Mouse (Mus musculus): ENCODE results near the gene Kremen2.
A peak's percentile ranks its signal among the peaks of the same experiment; 100 is the strongest.
"Not testable (repeated sequence)": the region's sequence is repeated elsewhere in the genome, so short reads cannot be mapped to it uniquely, and the experiment has no call there.

The Kremen2 gene

GRCm38 (mm10) chr17:23745301-23746251 is at the start of gene Kremen2:
Gene Kremen2, minus strand, starts transcription at chr17:23745833.
- no peak for DNase-seq

- no peak for DNase-seq
These were observed 49.7 kb upstream of the Kremen2 start for GRCm38 (mm10) chr17:23795323-23795722.

- no peak for DNase-seq
These were observed 45.4 kb upstream of the Kremen2 start for GRCm38 (mm10) chr17:23791079-23791357.

GRCm38 (mm10) chr17:23790269-23791078 is 44.8 kb upstream of the Kremen2 start, which contains the start of gene Srrm2:
Gene Srrm2, plus strand, starts transcription at chr17:23790532.
- peak; percentile 73 for DNase-seq

- DNase-seq = no peak
These were observed 44.2 kb upstream of the Kremen2 start for GRCm38 (mm10) chr17:23789749-23790268.

GRCm38 (mm10) chr17:23788973-23789372 is 43.3 kb upstream of the Kremen2 start:
- no peak for DNase-seq

GRCm38 (mm10) chr17:23786510-23786931 is 40.9 kb upstream of the Kremen2 start:
- peak; percentile 25 for DNase-seq

GRCm38 (mm10) chr17:23785561-23786471 is 40.2 kb upstream of the Kremen2 start, which contains the start of gene Flywch2:
Gene Flywch2, minus strand, starts transcription at chr17:23786081.
- DNase-seq = peak; percentile 84

GRCm38 (mm10) chr17:23783352-23783751 is 37.7 kb upstream of the Kremen2 start:
- no peak for DNase-seq

GRCm38 (mm10) chr17:23778447-23778846 is 32.8 kb upstream of the Kremen2 start:
- no peak for DNase-seq

- DNase-seq = no peak
These were observed 31.5 kb upstream of the Kremen2 start for GRCm38 (mm10) chr17:23777141-23777540.

- DNase-seq = no peak
These were observed 30.6 kb upstream of the Kremen2 start for GRCm38 (mm10) chr17:23776216-23776615.

GRCm38 (mm10) chr17:23774090-23774489 is 28.5 kb upstream of the Kremen2 start:
- DNase-seq = peak; percentile 89

GRCm38 (mm10) chr17:23773676-23774075 is 28.0 kb upstream of the Kremen2 start:
- no peak for DNase-seq

- not testable (repeated sequence) for DNase-seq
These were observed 26.6 kb upstream of the Kremen2 start for GRCm38 (mm10) chr17:23772219-23772556.

GRCm38 (mm10) chr17:23771284-23772218 is 25.9 kb upstream of the Kremen2 start, which contains the start of gene Flywch1:
Gene Flywch1, minus strand, starts transcription at chr17:23771602.
- DNase-seq = peak; percentile 98

- no peak for DNase-seq
These were observed 25.3 kb upstream of the Kremen2 start for GRCm38 (mm10) chr17:23770896-23771283.

GRCm38 (mm10) chr17:23770493-23770892 is 24.9 kb upstream of the Kremen2 start:
- no peak for DNase-seq

GRCm38 (mm10) chr17:23762976-23763375 is 17.3 kb upstream of the Kremen2 start:
- DNase-seq = no peak

- no peak for DNase-seq
These were observed 15.5 kb upstream of the Kremen2 start for GRCm38 (mm10) chr17:23761155-23761554.

GRCm38 (mm10) chr17:23760231-23760630 is 14.6 kb upstream of the Kremen2 start:
- no peak for DNase-seq
